Mouse (Mus musculus): ENCODE results near the gene Mad1l1. TPM values are rescaled to one million over a fixed set of nuclear protein-coding genes. Genes with fewer than 3 reads are reported as not detected.

Mad1l1 gene
- total and polyA plus RNA-seq, 3 experiments: 40.5 to 65.2 TPM; not detected in 1

GRCm38 (mm10) chr5:140221016-140221650 is 100.2 kb downstream of the Mad1l1 start:
- Histone ChIP-seq H3K36me3 (ENCODE audit: control insufficient read depth in 1 of 2, insufficient read depth in 2 of 2, low read length in 2 of 2) (no peaks in the 10 kb centered on the region; a peak in 1 of 4 replicates), H3K9ac (ENCODE audit: control insufficient read depth, low read depth, low read length, poor library complexity, severe bottlenecking) (no peak overlapping the region), H3K4me1 (ENCODE audit: control insufficient read depth in 1 of 2, insufficient read depth in 2 of 2, low read length in 2 of 2) (no peaks in the 10 kb centered on the region; a peak in 1 of 4 replicates), H3K79me2 (ENCODE audit: control insufficient read depth, insufficient read depth, low read length, poor library complexity) (no peaks in the 10 kb centered on the region), H3K9me3 (replicated peaks; ENCODE audit: insufficient read depth, low read length) (no peaks in the 10 kb centered on the region), H3K27me3 (ENCODE audit: control insufficient read depth in 1 of 2, insufficient read depth in 2 of 2, low read length in 2 of 2) (no peaks in the 10 kb centered on the region), H3K4me3 (ENCODE audit: control insufficient read depth in 1 of 2, insufficient read depth in 1 of 2, low read depth in 2 of 2, low read length in 2 of 2) (no peak overlapping the region), H3K27ac (ENCODE audit: control insufficient read depth, low read depth, low read length) (no peak overlapping the region)
- TF ChIP-seq MAZ (IDR thresholded peaks at IDR 0.05; ENCODE audit: low read depth, low read length) (no peak), POLR2AphosphoS2 (IDR thresholded peaks at IDR 0.05; ENCODE audit: low read length) (no peak), RAD21 (IDR thresholded peaks at IDR 0.05; ENCODE audit: low read depth, low read length) (no peak), KAT2A (conservative IDR thresholded peaks at IDR 0.05; ENCODE audit: low read depth, low read length) (no peak), MAX (IDR thresholded peaks at IDR 0.05; ENCODE audit: low read length) (no peak), MEF2A (IDR thresholded peaks at IDR 0.05; ENCODE audit: extremely low read depth, insufficient replicate concordance, low read depth, low read length, poor library complexity, severe bottlenecking) (no peak), POLR2AphosphoS5 (IDR thresholded peaks at IDR 0.05; ENCODE audit: borderline replicate concordance, low read depth, low read length) (no peak), ZKSCAN1 (IDR thresholded peaks at IDR 0.05; ENCODE audit: low read depth, low read length) (no peak), NELFE (IDR thresholded peaks at IDR 0.05; ENCODE audit: low read depth, low read length) (no peak), CHD2 (IDR thresholded peaks at IDR 0.05; ENCODE audit: low read length) (no peak)
- no peak for DNase-seq (ENCODE audit: low read depth, low spot score)

- Histone ChIP-seq H3K4me3 (ENCODE audit: control insufficient read depth in 1 of 2, insufficient read depth in 1 of 2, low read depth in 2 of 2, low read length in 2 of 2) (no peak overlapping the region), H3K27me3 (ENCODE audit: control insufficient read depth in 1 of 2, insufficient read depth in 2 of 2, low read length in 2 of 2) (no peaks in the 10 kb centered on the region), H3K9ac (ENCODE audit: control insufficient read depth, low read depth, low read length, poor library complexity, severe bottlenecking) (no peak overlapping the region), H3K4me1 (ENCODE audit: control insufficient read depth in 1 of 2, insufficient read depth in 2 of 2, low read length in 2 of 2) (no peaks in the 10 kb centered on the region; a peak in 1 of 4 replicates), H3K36me3 (ENCODE audit: control insufficient read depth in 1 of 2, insufficient read depth in 2 of 2, low read length in 2 of 2) (no peaks in the 10 kb centered on the region; a peak in 1 of 4 replicates), H3K79me2 (ENCODE audit: control insufficient read depth, insufficient read depth, low read length, poor library complexity) (no peaks in the 10 kb centered on the region), H3K27ac (ENCODE audit: control insufficient read depth, low read depth, low read length) (no peak overlapping the region), H3K9me3 (replicated peaks; ENCODE audit: insufficient read depth, low read length) (no peaks in the 10 kb centered on the region)
- no peak for TF ChIP-seq GABPA (IDR thresholded peaks at IDR 0.05; ENCODE audit: low read depth, low read length)
- no peak for TF ChIP-seq POLR2AphosphoS2 (IDR thresholded peaks at IDR 0.05; ENCODE audit: low read length)
- no peak for TF ChIP-seq RAD21 (IDR thresholded peaks at IDR 0.05; ENCODE audit: low read depth, low read length)
- TF ChIP-seq SMC3 (IDR thresholded peaks at IDR 0.05; ENCODE audit: low read depth, low read length): no peak
- no peak for TF ChIP-seq CTCF (IDR thresholded peaks at IDR 0.05 in 2 of 3, conservative IDR thresholded peaks at IDR 0.05 in 1 of 3; ENCODE audit: control insufficient read depth in 1 of 3, insufficient read depth in 1 of 3, low read depth in 2 of 3, low read length in 3 of 3, poor library complexity in 1 of 3, severe bottlenecking in 1 of 3)
- no peak for DNase-seq (ENCODE audit: low read depth, low spot score)
These were observed 102.1 kb downstream of the Mad1l1 start for GRCm38 (mm10) chr5:140219252-140219651.

GRCm38 (mm10) chr5:140217900-140218299 is 103.5 kb downstream of the Mad1l1 start:
- TF ChIP-seq SIN3A (IDR thresholded peaks at IDR 0.05; ENCODE audit: low read length) (peak; percentile 50; the same call in 1 of the 2 replicates), MYC (IDR thresholded peaks at IDR 0.05; ENCODE audit: low read depth, low read length) (no peak), USF1 (IDR thresholded peaks at IDR 0.05; ENCODE audit: low read depth, low read length) (no peak), MXI1 (IDR thresholded peaks at IDR 0.05; ENCODE audit: low read depth, low read length) (peak; percentile 35; the same call in 1 of the 2 replicates)
- H3K4me1 ChIP-seq (ENCODE audit: control insufficient read depth in 1 of 2, insufficient read depth in 2 of 2, low read length in 2 of 2): no peaks in the 10 kb centered on the region; a peak in 1 of 4 replicates

More at GRCm38 (mm10) chr5:140217900-140218299, 103.5 kb downstream of the Mad1l1 start:
- H3K27me3 ChIP-seq (ENCODE audit: control insufficient read depth in 1 of 2, insufficient read depth in 2 of 2, low read length in 2 of 2): no peaks in the 10 kb centered on the region
- peak; percentile 48 for DNase-seq (ENCODE audit: low read depth, low spot score)
- H3K36me3 ChIP-seq (ENCODE audit: control insufficient read depth in 1 of 2, insufficient read depth in 2 of 2, low read length in 2 of 2): no peaks in the 10 kb centered on the region; a peak in 1 of 4 replicates
- no peak overlapping the region for H3K27ac ChIP-seq (ENCODE audit: control insufficient read depth, low read depth, low read length)
- H3K9me3 ChIP-seq (replicated peaks; ENCODE audit: insufficient read depth, low read length): no peaks in the 10 kb centered on the region
- H3K79me2 ChIP-seq (ENCODE audit: control insufficient read depth, insufficient read depth, low read length, poor library complexity): no peaks in the 10 kb centered on the region
- H3K4me3 ChIP-seq (ENCODE audit: control insufficient read depth in 1 of 2, insufficient read depth in 1 of 2, low read depth in 2 of 2, low read length in 2 of 2): no peak overlapping the region
- H3K9ac ChIP-seq (ENCODE audit: control insufficient read depth, low read depth, low read length, poor library complexity, severe bottlenecking): no peak overlapping the region

Measured in MEL (cell line).